In the genomic region with DNA sequence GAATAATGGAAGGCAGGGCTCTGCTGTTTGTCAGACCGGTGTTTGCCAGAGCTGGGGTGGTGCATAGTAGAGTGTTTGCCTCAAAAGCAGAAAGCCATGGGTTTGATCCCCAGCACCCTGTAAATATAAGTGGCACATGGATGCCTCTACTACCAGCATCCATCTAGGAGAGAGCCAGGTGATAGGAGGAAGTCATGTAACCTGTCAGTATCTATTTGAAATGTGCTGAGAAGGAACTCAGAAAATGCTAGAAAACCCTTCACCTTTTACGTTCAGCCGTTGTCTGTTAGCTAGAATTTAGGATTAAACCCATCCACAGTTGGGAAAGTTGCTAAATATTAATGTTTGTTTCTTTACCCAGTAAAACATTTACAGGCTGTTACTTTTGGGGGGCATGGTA, we compare ENCODE assay signal across 21 mouse cellular contexts. TPM values are rescaled to one million over a fixed set of nuclear protein-coding genes. Genes with fewer than 3 reads are reported as not detected.
DNase-seq lines count a peak whose midpoint lies in the region; ATAC-seq and TF ChIP-seq lines count a peak whose summit lies in the region.
"Had no signal": no experiment of that assay in that cellular context is flagged by ENCODE, and none has a peak within 500 bp of the region (broad histone marks: within the 10 kb centered on the region; RNA-seq: fewer than 3 reads in every experiment).

No protein-coding gene starts in this region.

- H3K4me2 ChIP-seq in hindbrain, postnatal 0 days (ENCODE audit: low read depth, low read length): peak overlapping the region; percentile 23; the same call in 1 of the 2 replicates
- H3K4me2 ChIP-seq in midbrain, embryonic 12.5 days (replicated peaks): 0 out of 2 replicates have a peak overlapping the region, but pooled peaks have one; percentile 5
- no peak overlapping the region for H3K4me2 ChIP-seq in midbrain, postnatal 0 days (ENCODE audit: low read depth, low read length, poor library complexity, severe bottlenecking)
- H3K4me2 ChIP-seq in myocyte (ENCODE audit: low read depth): peak overlapping the region; percentile 4
- no peak overlapping the region for H3K4me2 ChIP-seq in lung, postnatal 0 days (replicated peaks; ENCODE audit: low read depth, low read length)
- H3K4me2 ChIP-seq: limb, embryonic 12.5 days; liver, embryonic 13.5 days; lung, embryonic 15.5 days had no signal

- no peak for TF ChIP-seq POLR2A in myocyte (IDR thresholded peaks at IDR 0.05; ENCODE audit: insufficient read length, low read depth)

- no peak for ATAC-seq in hindbrain, postnatal 0 days
- ATAC-seq in midbrain, embryonic 12.5 days (ENCODE audit: low FRiP score, low read depth): no peak
- ATAC-seq in midbrain, postnatal 0 days (ENCODE audit: low FRiP score): no peak
- ATAC-seq in lung, postnatal 0 days: no peak
- ATAC-seq: forebrain, embryonic 14.5 days had no signal

- H3ac ChIP-seq in myocyte (ENCODE audit: control insufficient read depth, insufficient read length): no peak overlapping the region

- TF ChIP-seq CTCF in hindbrain, postnatal 0 days (IDR thresholded peaks at IDR 0.05; ENCODE audit: low read depth): no peak
- no peak for TF ChIP-seq CTCF in midbrain, postnatal 0 days (IDR thresholded peaks at IDR 0.05)
- no peak for TF ChIP-seq CTCF in lung, postnatal 0 days (IDR thresholded peaks at IDR 0.05)

- no peaks in the 10 kb centered on the region for H3K27me3 ChIP-seq in hindbrain, postnatal 0 days (ENCODE audit: insufficient read depth, low read length)
- no peaks in the 10 kb centered on the region for H3K27me3 ChIP-seq in hindbrain, embryonic 10.5 days (ENCODE audit: insufficient read depth, poor library complexity, severe bottlenecking)
- no peaks in the 10 kb centered on the region for H3K27me3 ChIP-seq in midbrain, embryonic 12.5 days
- no peaks in the 10 kb centered on the region for H3K27me3 ChIP-seq in midbrain, postnatal 0 days (ENCODE audit: insufficient read depth, low read length)
- no peaks in the 10 kb centered on the region for H3K27me3 ChIP-seq in myocyte (ENCODE audit: control insufficient read depth, insufficient read depth, insufficient read length)
- H3K27me3 ChIP-seq in lung, postnatal 0 days (replicated peaks; ENCODE audit: insufficient read depth, low read length): no peaks in the 10 kb centered on the region
- H3K27me3 ChIP-seq: limb, embryonic 12.5 days; lung, embryonic 15.5 days had no signal

- H3K4me3 ChIP-seq in hindbrain, postnatal 0 days (ENCODE audit: low read length): no peak overlapping the region
- no peak overlapping the region for H3K4me3 ChIP-seq in hindbrain, embryonic 10.5 days
- H3K4me3 ChIP-seq in midbrain, embryonic 12.5 days: no peak overlapping the region
- H3K4me3 ChIP-seq in midbrain, postnatal 0 days (ENCODE audit: low read depth, low read length): no peak overlapping the region
- H3K4me3 ChIP-seq in myocyte: no peak overlapping the region
- no peak overlapping the region for H3K4me3 ChIP-seq in lung, postnatal 0 days (ENCODE audit: low read depth, low read length)
- H3K4me3 ChIP-seq: erythroblast, embryonic 14.5 days; heart, embryonic 10.5 days; limb, embryonic 12.5 days; liver, embryonic 13.5 days; lung, embryonic 15.5 days had no signal

- peaks cover 12% of the 10 kb centered on the region; the same call in 1 of the 2 replicates for H3K4me1 ChIP-seq in hindbrain, postnatal 0 days (ENCODE audit: insufficient read depth, low read length)
- peaks cover 54% of the 10 kb centered on the region for H3K4me1 ChIP-seq in hindbrain, embryonic 10.5 days (replicated peaks)
- H3K4me1 ChIP-seq in midbrain, embryonic 12.5 days: peaks cover 26% of the 10 kb centered on the region
- no peaks in the 10 kb centered on the region; the same call in 1 of the 2 replicates for H3K4me1 ChIP-seq in midbrain, postnatal 0 days (ENCODE audit: insufficient read depth, low read length)
- H3K4me1 ChIP-seq in lung, postnatal 0 days (ENCODE audit: insufficient read depth, low read depth, low read length): no peaks in the 10 kb centered on the region

- no peak for DNase-seq in hindbrain, postnatal 0 days (ENCODE audit: low spot score)
- no peak for DNase-seq in hindbrain, embryonic 10.5 days (ENCODE audit: low spot score)
- no peak for DNase-seq in midbrain, postnatal 0 days (ENCODE audit: low spot score)
- DNase-seq in lung, postnatal 0 days (ENCODE audit: low spot score): no peak
- DNase-seq in adrenal gland, postnatal 14 days: no peak
- DNase-seq: adrenal gland, adult 2 months; cerebellum, adult 9-11 months; heart, postnatal 10 days; kidney, adult 8-10 months; kidney, postnatal 25 days; layer of hippocampus, adult 9-11 months; liver, embryonic 13.5 days had no signal

- H3K36me3 ChIP-seq in hindbrain, postnatal 0 days (ENCODE audit: insufficient read depth, low read length): peaks cover 9% of the 10 kb centered on the region
- H3K36me3 ChIP-seq in hindbrain, embryonic 10.5 days: peaks cover 18% of the 10 kb centered on the region
- peaks cover 10% of the 10 kb centered on the region for H3K36me3 ChIP-seq in midbrain, embryonic 12.5 days
- H3K36me3 ChIP-seq in midbrain, postnatal 0 days (ENCODE audit: insufficient read depth, low read length): peaks cover 12% of the 10 kb centered on the region; the same call in 1 of the 2 replicates
- H3K36me3 ChIP-seq in myocyte (ENCODE audit: control insufficient read depth, insufficient read depth): peaks cover 5% of the 10 kb centered on the region
- H3K36me3 ChIP-seq in lung, postnatal 0 days (ENCODE audit: insufficient read depth, low read length): no peaks in the 10 kb centered on the region

- no peak overlapping the region for H3K27ac ChIP-seq in hindbrain, postnatal 0 days
- no peak overlapping the region for H3K27ac ChIP-seq in hindbrain, embryonic 10.5 days
- no peak overlapping the region; the same call in 1 of the 2 replicates for H3K27ac ChIP-seq in midbrain, embryonic 12.5 days (replicated peaks)
- H3K27ac ChIP-seq in midbrain, postnatal 0 days (ENCODE audit: low read depth, low read length): no peak overlapping the region
- H3K27ac ChIP-seq in lung, postnatal 0 days (ENCODE audit: low read length): no peak overlapping the region
- H3K27ac ChIP-seq: heart, embryonic 10.5 days; lung, embryonic 15.5 days; macrophage; stomach, postnatal 0 days had no signal

- peaks cover 20% of the 10 kb centered on the region for H3K79me2 ChIP-seq in myocyte (ENCODE audit: control insufficient read depth, insufficient read depth)

- no peak for TF ChIP-seq EP300 in lung, postnatal 0 days (IDR thresholded peaks at IDR 0.05)

- no peak overlapping the region for H3K9ac ChIP-seq in hindbrain, postnatal 0 days (replicated peaks; ENCODE audit: low read length)
- no peak overlapping the region for H3K9ac ChIP-seq in midbrain, embryonic 12.5 days (replicated peaks)
- H3K9ac ChIP-seq in midbrain, postnatal 0 days (replicated peaks; ENCODE audit: low read length, poor library complexity, severe bottlenecking): no peak overlapping the region
- H3K9ac ChIP-seq in lung, postnatal 0 days (replicated peaks; ENCODE audit: low read depth): no peak overlapping the region
- H3K9ac ChIP-seq: limb, embryonic 12.5 days; liver, embryonic 13.5 days; lung, embryonic 15.5 days had no signal

- WGBS in hindbrain, postnatal 0 days: 80% methylated on average over 3 of the region's 3 CpGs
- WGBS in hindbrain, embryonic 10.5 days: 90% methylated on average over 3 of the region's 3 CpGs
- 90% methylated on average over 3 of the region's 3 CpGs for WGBS in midbrain, embryonic 12.5 days
- 82% methylated on average over 3 of the region's 3 CpGs for WGBS in midbrain, postnatal 0 days
- 93% methylated on average over 3 of the region's 3 CpGs for whole genome bisulfite sequencing in lung, postnatal 0 days

- no peaks in the 10 kb centered on the region for H3K9me3 ChIP-seq in hindbrain, postnatal 0 days (ENCODE audit: low read length)
- H3K9me3 ChIP-seq in hindbrain, embryonic 10.5 days: no peaks in the 10 kb centered on the region
- H3K9me3 ChIP-seq in midbrain, embryonic 12.5 days: no peaks in the 10 kb centered on the region
- H3K9me3 ChIP-seq in midbrain, postnatal 0 days (ENCODE audit: low read length): no peaks in the 10 kb centered on the region
- no peaks in the 10 kb centered on the region for H3K9me3 ChIP-seq in lung, postnatal 0 days (ENCODE audit: low read length)
- H3K9me3 ChIP-seq: heart, embryonic 10.5 days; limb, embryonic 12.5 days; liver, embryonic 13.5 days; lung, embryonic 15.5 days had no signal

TF ChIP-seq in myocyte, 11 proteins besides CTCF, POLR2A, EP300 and RAD21 (continues in another document):
- TF ChIP-seq MYOD1 (IDR thresholded peaks at IDR 0.05; ENCODE audit: control insufficient read depth in 1 of 3, insufficient read length in 2 of 3, low read depth in 2 of 3): no peak
- no peak for TF ChIP-seq TCF12 (IDR thresholded peaks at IDR 0.05; ENCODE audit: insufficient read depth, poor library complexity, severe bottlenecking)
- no peak for TF ChIP-seq MAX (IDR thresholded peaks at IDR 0.05; ENCODE audit: low read depth)
- TF ChIP-seq MYOG (IDR thresholded peaks at IDR 0.05; ENCODE audit: control insufficient read depth in 1 of 3, insufficient read depth in 1 of 3, insufficient read length in 2 of 3, low read depth in 2 of 3): no peak
- no peak for TF ChIP-seq REST (IDR thresholded peaks at IDR 0.05; ENCODE audit: insufficient read depth, insufficient read length)

RNA-seq across cellular contexts. Expression of gene Tob1, which starts 4.3 kb away (rescaled TPM):
- 13.2 and 20.1 TPM in 2 replicates for total RNA-seq in hindbrain, postnatal 0 days (2014; rRNA removed)
- polyA plus RNA-seq in hindbrain, postnatal 0 days (2015; fragmentation: Nextera tagmentation; extraction: Ambion mirVana): 33.9 and 34.8 TPM in 2 replicates
- polyA plus RNA-seq in hindbrain, embryonic 10.5 days (2016; fragmentation: Nextera tagmentation; extraction: Ambion mirVana): 22.3 and 31.1 TPM in 2 replicates
- polyA plus RNA-seq in midbrain, embryonic 12.5 days (2016; fragmentation: Nextera tagmentation; extraction: Ambion mirVana): 36.7 and 38.3 TPM in 2 replicates
- total RNA-seq in midbrain, postnatal 0 days (2014; rRNA removed): 15.6 and 20.4 TPM in 2 replicates
- polyA plus RNA-seq in midbrain, postnatal 0 days (2015; fragmentation: Nextera tagmentation; extraction: Ambion mirVana): 25.5 and 27.9 TPM in 2 replicates
- polyA plus RNA-seq in myocyte (2012; fragmentation: generic; extraction: Trizol): 32.8 TPM
- 43.9 and 46.0 TPM in 2 replicates for polyA plus RNA-seq in lung, postnatal 0 days (2015; fragmentation: Nextera tagmentation; extraction: Ambion mirVana)
- 158 and 199 TPM in 2 replicates for total RNA-seq in adrenal gland, postnatal 14 days (2021)

RNA-seq across cellular contexts. Expression of gene Wfikkn2, which starts 30.2 kb away (rescaled TPM):
- total RNA-seq in hindbrain, postnatal 0 days (2014; rRNA removed): 7.0 and 10.1 TPM in 2 replicates
- 10.4 and 10.5 TPM in 2 replicates for polyA plus RNA-seq in hindbrain, postnatal 0 days (2015; fragmentation: Nextera tagmentation; extraction: Ambion mirVana)
- 0.61 and 2.0 TPM in 2 replicates for polyA plus RNA-seq in hindbrain, embryonic 10.5 days (2016; fragmentation: Nextera tagmentation; extraction: Ambion mirVana)
- 3.8 and 4.5 TPM in 2 replicates for polyA plus RNA-seq in midbrain, embryonic 12.5 days (2016; fragmentation: Nextera tagmentation; extraction: Ambion mirVana)
- 5.0 and 10.0 TPM in 2 replicates for total RNA-seq in midbrain, postnatal 0 days (2014; rRNA removed)
- 2.6 and 2.7 TPM in 2 replicates for polyA plus RNA-seq in midbrain, postnatal 0 days (2015; fragmentation: Nextera tagmentation; extraction: Ambion mirVana)
- 0.80 TPM for polyA plus RNA-seq in myocyte (2012; fragmentation: generic; extraction: Trizol)
- 0.46 and 0.60 TPM in 2 replicates for polyA plus RNA-seq in lung, postnatal 0 days (2015; fragmentation: Nextera tagmentation; extraction: Ambion mirVana)
- total RNA-seq in adrenal gland, postnatal 14 days (2021): 0.63 and 0.68 TPM in 2 replicates
- polyA plus RNA-seq: erythroblast, embryonic 14.5 days; macrophage had no signal

Comparison
In these comparisons a context has a peak if more than half of its experiments do, and no peak if none do; other contexts are left out.
1. H3K4me2 ChIP-seq: peak in hindbrain, postnatal 0 days (single experiment), midbrain, embryonic 12.5 days (single experiment) and myocyte (single experiment); none in midbrain, postnatal 0 days (single experiment) and lung, postnatal 0 days (single experiment).